Mouse (Mus musculus) mammary gland, adult 2 months (tissue): ENCODE data around the gene Gm20890. TPM values are rescaled to one million over a fixed set of nuclear protein-coding genes. Genes with fewer than 3 reads are reported as not detected.

Source experiments
- polyA plus RNA-seq: library from polyadenylated mRNA; depleted of rRNA; stranded (reverse); fragments of >200 nt; gene quantifications from 2 replicates; pipeline ENCODE4 v1.2.3, GENCODE M21; 2012; ENCODE audit warnings: low replicate concordance; rRNA removed

Gene Gm20890
- polyA plus RNA-seq: not detected in 2 replicates

GRCm38 (mm10) chrY:26776699-26777098 is at the start of gene Gm20890:
Gene Gm20890 (minus strand): TSS chrY:26776799.

